Mouse (Mus musculus): ENCODE data around the gene Dgkb.
A peak's percentile ranks its signal among the peaks of the same experiment; 100 is the strongest.

The Dgkb gene

GRCm38 (mm10) chr12:38598096-38598495, 780.6 kb downstream of the Dgkb start:
- peak; percentile 52 for DNase-seq

GRCm38 (mm10) chr12:38600165-38600845, 782.8 kb downstream of the Dgkb start:
- no peak for DNase-seq

GRCm38 (mm10) chr12:38608104-38608503, 790.6 kb downstream of the Dgkb start:
- no peak for DNase-seq

GRCm38 (mm10) chr12:38668265-38668664, 850.7 kb downstream of the Dgkb start:
- no peak for DNase-seq

Measured in retina, postnatal 1 day (tissue).